In genomic region chrX:14505102-14505501, GRCm38 (mm10) we compare ENCODE assay signal across 10 mouse cellular contexts.
DNase-seq lines count a peak whose midpoint lies in the region; ATAC-seq and TF ChIP-seq lines count a peak whose summit lies in the region.
"Had no signal": no experiment of that assay in that cellular context is flagged by ENCODE, and none has a peak within 500 bp of the region (broad histone marks: within the 10 kb centered on the region; RNA-seq: fewer than 3 reads in every experiment).

No protein-coding gene starts in this region.

- H3K4me3 ChIP-seq in forebrain, postnatal 0 days (ENCODE audit: low read depth, low read length): no peak overlapping the region
- H3K4me3 ChIP-seq in forebrain, embryonic 10.5 days: no peak overlapping the region
- H3K4me3 ChIP-seq in embryonic fibroblast, embryonic 13.5 days (ENCODE audit: insufficient read depth, low read length): no peak overlapping the region

- TF ChIP-seq CTCF in forebrain, postnatal 0 days (IDR thresholded peaks at IDR 0.05; ENCODE audit: low read depth): no peak
- TF ChIP-seq CTCF in embryonic fibroblast, embryonic 13.5 days (IDR thresholded peaks at IDR 0.05; ENCODE audit: borderline replicate concordance, insufficient read depth, low read length): no peak

- no peak for TF ChIP-seq POLR2A in embryonic fibroblast, embryonic 13.5 days (IDR thresholded peaks at IDR 0.05; ENCODE audit: low read depth, low read length)

- H3K4me2 ChIP-seq in forebrain, postnatal 0 days (ENCODE audit: low read depth): no peak overlapping the region
- H3K4me2 ChIP-seq: liver, embryonic 11.5 days had no signal

- WGBS in forebrain, postnatal 0 days: 44% methylated on average over 5 of the region's 5 CpGs
- 81% methylated on average over 5 of the region's 5 CpGs for WGBS in forebrain, embryonic 10.5 days

- H3K4me1 ChIP-seq in forebrain, postnatal 0 days (ENCODE audit: insufficient read depth): no peaks in the 10 kb centered on the region
- H3K4me1 ChIP-seq in forebrain, embryonic 10.5 days: no peaks in the 10 kb centered on the region
- H3K4me1 ChIP-seq in embryonic fibroblast, embryonic 13.5 days (ENCODE audit: control insufficient read depth, insufficient read depth, low read length): no peaks in the 10 kb centered on the region

- H3K27ac ChIP-seq in forebrain, postnatal 0 days (ENCODE audit: low read depth, low read length): no peak overlapping the region
- no peak overlapping the region for H3K27ac ChIP-seq in forebrain, embryonic 10.5 days
- H3K27ac ChIP-seq in embryonic fibroblast, embryonic 13.5 days (ENCODE audit: insufficient read depth, low read length): peak overlapping the region; percentile 11; the same call in 1 of the 2 replicates

- ATAC-seq in forebrain, postnatal 0 days: peak; percentile 68
- no peak for ATAC-seq in activated CD4-positive, CD25-positive, alpha-beta regulatory T cell, adult 4 months

- DNase-seq in forebrain, postnatal 0 days: peak; percentile 11
- DNase-seq in forebrain, embryonic 10.5 days (ENCODE audit: extremely low spot score, low spot score): no peak
- peak; percentile 28 for DNase-seq in layer of hippocampus, adult 9-11 months
- peak; percentile 3 for DNase-seq in right cerebral cortex, adult 2 months (ENCODE audit: low spot score in 2 of 2)
- DNase-seq in kidney, postnatal 14 days: no peak
- no peak for DNase-seq in embryo, embryonic 10 days (ENCODE audit: low spot score)
- DNase-seq: kidney, adult 2 months had no signal

- H3K9me3 ChIP-seq in forebrain, postnatal 0 days (ENCODE audit: low read length): no peaks in the 10 kb centered on the region
- H3K9me3 ChIP-seq in forebrain, embryonic 10.5 days: peaks cover 7% of the 10 kb centered on the region; the same call in 1 of the 2 replicates

- no peaks in the 10 kb centered on the region for H3K36me3 ChIP-seq in forebrain, postnatal 0 days (ENCODE audit: insufficient read depth)
- H3K36me3 ChIP-seq in forebrain, embryonic 10.5 days (replicated peaks): no peaks in the 10 kb centered on the region

- H3K9ac ChIP-seq in forebrain, postnatal 0 days: no peak overlapping the region

- no peaks in the 10 kb centered on the region for H3K27me3 ChIP-seq in forebrain, postnatal 0 days (ENCODE audit: insufficient read depth, low read length)
- H3K27me3 ChIP-seq in forebrain, embryonic 10.5 days (ENCODE audit: poor library complexity, severe bottlenecking): no peaks in the 10 kb centered on the region

Comparison
In these comparisons a context has a peak if more than half of its experiments do, and no peak if none do; other contexts are left out.
1. DNase-seq: peak in forebrain, postnatal 0 days (single experiment), layer of hippocampus, adult 9-11 months (single experiment) and right cerebral cortex, adult 2 months (2 of 2); none in forebrain, embryonic 10.5 days (single experiment), kidney, postnatal 14 days (single experiment) and embryo, embryonic 10 days (single experiment).